Mouse (Mus musculus): Measurements from ENCODE around the gene Olfr1247.
"Not testable (repeated sequence)": the region's sequence is repeated elsewhere in the genome, so short reads cannot be mapped to it uniquely, and the experiment has no call there.

Olfr1247 gene

DNA sequence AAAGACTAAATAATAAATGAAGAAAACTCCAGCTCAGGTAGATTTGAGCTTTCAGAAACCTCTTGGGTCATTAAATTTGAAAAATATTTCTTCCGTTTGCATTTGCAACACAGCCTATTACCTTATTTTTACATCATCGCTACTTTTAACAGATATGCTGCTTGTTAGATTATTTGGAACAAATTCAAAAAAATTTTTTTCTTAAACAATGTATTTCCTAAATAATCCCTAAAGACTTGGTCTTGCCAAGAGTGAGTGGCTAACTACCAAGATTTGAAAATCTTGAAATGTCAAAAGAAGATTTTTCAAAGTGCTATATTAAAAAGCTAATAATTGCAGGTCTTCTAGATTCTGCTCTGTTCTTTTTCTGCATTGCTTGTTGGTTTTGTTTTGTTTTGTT is at the start of gene Olfr1247:
Gene Olfr1247, minus strand, starts transcription at position 101 of the 400 bp plus-strand sequence.
- no peak for DNase-seq (ENCODE audit: low read depth, low spot score)

DNA sequence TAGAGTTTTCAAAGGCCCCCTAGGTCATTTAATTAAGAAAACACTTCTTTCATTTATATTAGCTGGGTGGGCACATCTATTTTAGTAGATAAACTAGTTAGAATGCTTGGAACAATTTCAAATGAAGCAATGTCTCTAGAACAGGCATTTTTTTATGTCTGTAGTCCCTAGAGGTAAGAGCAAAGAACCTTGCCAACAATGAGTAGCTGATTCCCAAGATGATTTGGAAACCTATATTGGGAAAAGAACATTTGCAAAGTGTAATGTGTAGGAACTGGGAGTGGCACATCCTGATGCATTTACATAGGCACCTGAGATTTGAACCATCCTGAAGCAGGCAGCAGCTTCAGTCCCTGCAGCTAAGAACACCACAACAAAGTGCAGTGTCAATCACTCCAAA is 47.4 kb upstream of the Olfr1247 start, which contains the start of gene Olfr1250:
Gene Olfr1250, minus strand, starts transcription at position 101 of the 400 bp plus-strand sequence.
- no peak for DNase-seq (ENCODE audit: low read depth, low spot score)

DNA sequence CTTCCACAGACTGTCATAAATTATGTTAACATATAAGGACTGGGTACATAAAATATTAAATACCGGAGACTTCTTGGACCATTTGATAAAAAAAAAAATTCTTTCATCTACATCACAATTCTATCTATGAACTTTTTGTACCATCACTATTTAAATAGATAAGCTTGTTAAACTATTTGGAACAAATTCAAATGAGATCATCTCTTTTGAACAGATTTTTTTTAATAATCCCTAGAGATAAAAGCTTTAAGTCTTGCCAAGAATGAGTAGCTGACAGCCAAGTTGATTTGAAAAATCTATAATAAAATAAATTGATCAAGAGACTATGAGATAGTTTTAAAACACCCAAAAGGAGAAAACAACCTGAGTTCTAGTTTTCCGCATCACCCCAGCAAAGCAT is 21.0 kb upstream of the Olfr1247 start, which contains the start of gene Olfr1249:
Gene Olfr1249, minus strand, starts transcription at position 101 of the 400 bp plus-strand sequence.
- DNase-seq (ENCODE audit: low read depth, low spot score): no peak

DNA sequence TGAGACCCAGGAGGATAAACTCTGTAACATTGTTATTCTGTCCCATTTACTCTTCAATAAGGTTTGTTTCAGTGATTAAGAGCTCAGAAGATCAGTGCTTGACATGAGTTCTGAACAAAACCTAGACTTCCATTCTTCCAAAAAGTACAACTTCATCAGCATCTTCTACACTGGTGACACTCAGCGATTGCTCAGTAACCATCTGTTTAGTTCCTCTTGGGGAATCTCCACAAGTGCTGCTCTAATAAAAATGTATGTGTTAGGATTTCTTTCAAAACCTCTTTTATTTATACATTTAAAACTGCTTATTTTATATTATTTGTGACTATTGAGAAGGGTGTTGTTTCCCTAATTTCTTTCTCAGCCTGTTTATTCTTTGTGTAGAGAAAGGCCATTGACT is 4.2 kb upstream of the Olfr1247 start, which contains the start of gene Olfr1248:
Gene Olfr1248, minus strand, starts transcription at position 101 of the 400 bp plus-strand sequence.
- not testable (repeated sequence) for DNase-seq (ENCODE audit: low read depth, low spot score)

DNA sequence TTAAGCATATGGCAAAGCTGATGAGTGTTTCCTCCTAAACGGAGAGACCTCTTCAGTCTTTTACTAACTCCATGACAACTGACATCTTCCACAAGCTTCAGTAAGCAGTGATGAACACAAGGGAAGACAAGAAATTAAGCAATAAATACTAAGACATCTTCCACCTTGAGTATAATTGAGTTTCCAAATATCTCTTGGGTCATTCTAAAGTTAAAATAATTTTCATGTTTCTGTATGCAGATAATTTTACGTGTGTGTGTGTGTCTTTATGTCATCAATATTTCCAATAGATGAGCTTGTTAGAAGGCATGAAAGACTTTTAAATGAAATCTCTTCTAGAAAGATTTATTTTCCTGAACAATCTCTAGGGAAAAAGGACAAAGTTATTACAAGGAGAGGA is 20.9 kb downstream of the Olfr1247 start, which contains the start of gene Olfr1246:
Gene Olfr1246, minus strand, starts transcription at position 101 of the 400 bp plus-strand sequence.
- DNase-seq (ENCODE audit: low read depth, low spot score): no peak

DNA sequence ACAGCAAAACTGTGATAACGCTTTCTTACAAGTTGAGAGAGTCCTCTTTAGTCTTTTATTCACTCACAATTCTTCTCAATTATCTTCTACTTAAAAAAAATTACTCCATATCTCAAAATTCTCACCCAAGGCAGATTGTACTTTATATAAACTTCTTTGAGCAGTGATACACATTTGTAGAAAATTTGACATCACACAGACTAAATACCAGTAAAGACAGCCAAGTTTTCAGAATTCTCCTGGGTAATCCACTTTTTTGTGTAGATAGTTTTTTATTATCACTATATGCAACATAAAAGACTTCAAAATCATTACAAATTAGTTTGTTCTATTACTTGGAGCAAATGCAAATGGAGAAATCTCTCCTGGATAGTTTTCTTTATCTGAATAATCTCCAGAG is 35.6 kb downstream of the Olfr1247 start, which contains the start of gene Olfr1245:
Gene Olfr1245, minus strand, starts transcription at position 101 of the 400 bp plus-strand sequence.
- no peak for DNase-seq (ENCODE audit: low read depth, low spot score)

DNA sequence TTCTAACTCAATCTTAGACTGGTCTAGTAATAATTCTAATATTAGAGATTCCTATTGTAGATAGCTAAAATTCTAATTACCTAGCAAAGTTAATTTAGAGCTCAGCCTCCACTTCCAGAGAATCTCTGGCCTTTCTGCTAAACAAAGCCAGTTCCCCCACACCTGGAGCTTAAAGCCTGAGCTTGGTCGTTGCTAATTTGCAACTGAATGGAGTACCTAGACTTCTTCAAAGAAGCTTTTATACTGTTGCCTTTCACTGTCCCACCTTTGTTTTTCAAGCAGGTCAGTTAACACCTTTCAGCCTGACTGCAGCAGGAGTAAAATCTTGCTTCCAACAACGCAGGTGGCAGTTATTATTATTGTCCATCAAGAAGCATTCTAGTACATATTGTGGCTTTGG is 51.2 kb downstream of the Olfr1247 start:
- DNase-seq (ENCODE audit: low read depth, low spot score): not testable (repeated sequence)
